Mouse (Mus musculus) stomach, postnatal 0 days (tissue): Measurements from ENCODE around the gene Fbxl13.

Experiments used
- CTCF ChIP-seq: IDR thresholded peaks from 2 replicates; pipeline ENCODE4 v1.5.1; 2016; ENCODE audit warnings: antibody characterized with exemption, low read depth, mild to moderate bottlenecking, moderate library complexity
- EP300 ChIP-seq: optimal IDR thresholded peaks from 2 replicates; pipeline ENCODE3; 2016; ENCODE audit warnings: antibody characterized with exemption

DNA sequence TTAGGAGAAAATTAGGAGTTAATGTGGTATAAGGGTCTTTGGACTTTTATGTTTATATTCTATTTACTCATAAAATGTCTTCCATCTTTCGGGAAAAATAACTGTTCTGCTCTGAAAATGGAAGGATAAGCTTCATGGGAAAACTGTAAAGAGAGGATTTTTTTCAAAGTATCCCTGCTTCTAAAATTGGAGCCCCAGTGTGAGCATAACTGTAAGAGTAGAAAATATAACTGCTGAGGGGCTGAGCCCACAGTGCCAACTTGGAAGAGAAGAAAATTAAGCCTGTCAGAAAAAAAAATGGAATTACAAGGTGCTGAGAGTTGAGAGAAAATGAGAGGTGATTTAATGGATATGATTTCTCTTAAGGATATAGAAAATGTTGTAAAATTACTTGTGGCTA lies 90.7 kb downstream of the Fbxl13 start:
- TF ChIP-seq CTCF (no peak), EP300 (no peak)
